Mouse (Mus musculus) embryonic fibroblast, embryonic 13.5 days (primary cell): ENCODE results near the gene Scrn1.

Experiments used
- CTCF ChIP-seq: IDR thresholded peaks from 2 replicates; pipeline ENCODE4 v1.5.1; 2011; ENCODE audit warnings: mild to moderate bottlenecking, control low read depth, low read length, moderate library complexity, borderline replicate concordance; ENCODE audit not compliant: insufficient read depth
- POLR2A ChIP-seq: IDR thresholded peaks from 2 replicates; pipeline ENCODE4 v1.6.1; 2011; ENCODE audit warnings: low read depth, mild to moderate bottlenecking, control low read depth, low read length, moderate library complexity

DNA sequence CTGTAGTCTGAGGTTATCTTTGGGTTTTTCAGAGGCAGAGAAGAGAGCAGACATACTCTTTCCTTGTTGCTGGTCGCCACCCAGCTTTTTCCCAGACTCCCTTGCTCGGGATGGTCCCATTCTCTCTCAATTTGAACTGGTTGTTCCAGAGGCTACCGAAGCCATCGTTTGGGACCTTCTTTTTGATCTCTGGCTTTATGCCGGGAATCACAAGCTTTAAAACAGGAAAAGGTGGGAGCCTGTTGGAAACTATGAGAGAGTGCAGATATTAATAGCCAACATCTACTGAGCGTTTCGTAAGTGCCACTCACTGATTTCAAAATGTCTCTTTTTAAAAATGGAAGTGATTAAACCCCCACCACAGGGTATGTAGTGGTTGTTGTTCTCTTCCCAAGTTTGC is 94.4 kb downstream of the Scrn1 start:
- TF ChIP-seq CTCF, result no peak
- no peak for TF ChIP-seq POLR2A
